In the genomic region with DNA sequence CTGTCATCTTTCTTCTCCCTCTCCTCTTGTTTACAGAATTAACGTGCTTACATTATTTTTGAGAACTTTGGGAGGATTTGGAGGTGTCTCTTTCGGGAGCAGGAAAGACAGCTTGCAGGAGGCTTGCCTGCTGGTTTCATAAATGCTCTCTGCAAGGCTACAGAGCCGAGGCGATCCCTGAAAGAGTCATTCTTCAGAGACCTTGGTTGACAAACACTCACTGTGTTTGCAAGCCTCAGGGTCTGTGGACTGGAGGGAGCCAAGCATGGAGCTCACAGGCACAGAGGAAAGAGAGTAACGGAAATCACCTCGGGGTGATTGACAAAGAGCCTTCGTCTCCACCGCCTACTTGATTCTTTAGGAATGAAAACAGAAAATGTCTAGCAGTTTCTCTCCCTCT, we compare ENCODE assay signal across 10 mouse cellular contexts.
"Had no signal": no experiment of that assay in that cellular context is flagged by ENCODE, and none has a peak within 500 bp of the region (broad histone marks: within the 10 kb centered on the region; RNA-seq: fewer than 3 reads in every experiment).

No protein-coding gene starts in this region.

- DNase-seq: lung, adult 18-20 months; lung, embryonic 14.5 days; lung, postnatal 10 days; lung, postnatal 4 days; midbrain, embryonic 14.5 days; retina, postnatal 1 day; right cerebral cortex, postnatal 14 days; thymus, adult 2 months; thymus, postnatal 25 days; thymus, postnatal 4 days had no signal
